Mouse (Mus musculus): ENCODE results near the gene Gpatch11. TPM values are rescaled to one million over a fixed set of nuclear protein-coding genes. Genes with fewer than 3 reads are reported as not detected.

Gene Gpatch11
- polyA plus RNA-seq, 1 experiment from 2014 or later: 51.6 TPM

DNA sequence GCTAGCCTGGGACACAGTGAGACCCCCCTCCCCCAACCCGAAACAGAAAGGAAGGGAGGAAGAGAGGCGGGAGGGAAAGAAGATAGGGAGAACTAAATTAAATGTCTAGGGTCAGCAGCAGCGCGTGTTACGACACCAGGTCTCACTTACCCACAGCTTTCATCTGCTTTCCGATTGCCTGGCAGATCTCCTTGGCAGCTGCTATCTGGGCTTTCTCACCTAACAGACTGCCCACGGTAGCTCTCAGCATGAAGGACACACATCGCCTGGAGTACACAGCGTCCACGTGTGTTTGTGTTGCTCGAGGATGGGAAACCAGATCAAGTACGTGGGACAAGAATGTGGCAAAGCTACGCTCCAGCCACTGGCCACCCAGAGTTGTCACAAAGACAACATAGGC lies 11.0 kb upstream of the Gpatch11 start:
- H3K27ac ChIP-seq (ENCODE audit: low read length): no peak overlapping the region
- no peaks in the 10 kb centered on the region for H3K27me3 ChIP-seq (ENCODE audit: control insufficient read depth, insufficient read depth, low read depth, low read length)
- H3K36me3 ChIP-seq (ENCODE audit: control insufficient read depth, insufficient read depth, low read length): peaks cover 35% of the 10 kb centered on the region
- ATAC-seq: no peak
- H3K9me3 ChIP-seq (replicated peaks; ENCODE audit: control insufficient read depth, low read length, poor library complexity, severe bottlenecking): no peaks in the 10 kb centered on the region
- 95% methylated on average over 13 of the region's 13 CpGs for WGBS
- no peaks in the 10 kb centered on the region for H3K4me1 ChIP-seq (ENCODE audit: control insufficient read depth, insufficient read depth, low read length)
- no peak overlapping the region for H3K9ac ChIP-seq (ENCODE audit: low read depth, low read length)
- no peak overlapping the region for H3K4me2 ChIP-seq (ENCODE audit: low read length)
- H3K4me3 ChIP-seq (ENCODE audit: low read depth, low read length): no peak overlapping the region

DNA sequence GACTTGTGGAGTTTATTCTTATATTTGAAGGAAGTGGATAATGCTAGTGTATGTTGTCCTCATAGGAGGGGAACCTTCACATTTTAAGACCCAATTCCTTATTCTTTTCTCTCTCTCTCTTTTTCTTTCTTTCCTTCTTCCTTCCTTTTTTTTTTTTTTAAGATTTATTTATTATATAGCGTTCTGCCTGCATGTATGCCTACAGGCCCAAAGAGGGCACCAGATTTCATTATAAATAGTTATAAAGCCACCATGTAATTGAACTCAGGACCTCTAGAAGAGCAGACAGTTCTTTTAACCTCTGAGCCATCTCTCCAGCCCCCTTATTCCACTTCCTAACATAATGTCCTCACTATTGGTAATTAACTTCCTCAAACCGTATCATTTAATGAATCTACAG lies 689 bp downstream of the Gpatch11 start:
- H3K27ac ChIP-seq (ENCODE audit: low read length): peak overlapping the region; percentile 87
- no peaks in the 10 kb centered on the region for H3K9me3 ChIP-seq (replicated peaks; ENCODE audit: control insufficient read depth, low read length, poor library complexity, severe bottlenecking)
- WGBS: 26% methylated on average over 2 of the region's 2 CpGs
- H3K4me1 ChIP-seq (ENCODE audit: control insufficient read depth, insufficient read depth, low read length): peaks cover 21% of the 10 kb centered on the region
- H3K27me3 ChIP-seq (ENCODE audit: control insufficient read depth, insufficient read depth, low read depth, low read length): no peaks in the 10 kb centered on the region
- peak overlapping the region; percentile 74 for H3K9ac ChIP-seq (ENCODE audit: low read depth, low read length)
- H3K4me3 ChIP-seq (ENCODE audit: low read depth, low read length): peak overlapping the region; percentile 89
- no peak for ATAC-seq
- peak overlapping the region; percentile 94 for H3K4me2 ChIP-seq (ENCODE audit: low read length)
- peaks cover 9% of the 10 kb centered on the region for H3K36me3 ChIP-seq (ENCODE audit: control insufficient read depth, insufficient read depth, low read length)

DNA sequence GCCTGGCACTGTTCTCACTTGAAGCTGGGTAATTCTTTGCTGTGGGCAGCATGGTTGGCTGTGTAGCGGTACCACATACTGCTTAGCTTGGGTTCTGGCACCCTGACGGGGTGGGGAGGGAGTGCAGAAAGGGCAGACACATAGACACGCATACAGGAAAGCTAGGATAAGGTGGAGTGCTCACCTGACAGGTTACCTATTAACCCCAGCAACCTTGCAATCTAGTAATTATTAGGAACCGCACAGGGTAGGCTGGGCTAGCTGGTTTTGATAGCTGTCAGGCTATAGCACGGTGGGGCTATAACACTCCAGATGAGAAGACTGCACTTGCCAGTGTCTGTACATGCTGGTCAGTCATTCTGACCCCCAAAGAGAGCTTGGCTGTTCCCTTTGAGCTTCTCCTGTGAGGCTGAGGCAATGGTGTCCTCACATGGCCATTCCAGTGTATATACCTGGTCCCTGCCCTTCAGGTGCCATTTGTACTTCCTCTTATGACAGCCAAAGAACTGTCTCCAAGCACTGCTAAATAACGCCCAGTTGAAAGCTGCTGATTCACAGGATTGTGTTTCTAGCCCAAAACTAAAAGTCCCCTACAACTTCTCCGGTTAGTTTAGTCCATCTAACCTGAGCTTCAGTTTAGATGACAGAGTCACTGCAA lies 7.0 kb downstream of the Gpatch11 start:
- Histone ChIP-seq H3K4me1 (ENCODE audit: control insufficient read depth, insufficient read depth, low read length) (no peaks in the 10 kb centered on the region), H3K27ac (ENCODE audit: low read length) (no peak overlapping the region), H3K36me3 (ENCODE audit: control insufficient read depth, insufficient read depth, low read length) (peaks cover 43% of the 10 kb centered on the region), H3K4me2 (ENCODE audit: low read length) (no peak overlapping the region), H3K9me3 (replicated peaks; ENCODE audit: control insufficient read depth, low read length, poor library complexity, severe bottlenecking) (no peaks in the 10 kb centered on the region), H3K27me3 (ENCODE audit: control insufficient read depth, insufficient read depth, low read depth, low read length) (no peaks in the 10 kb centered on the region), H3K4me3 (ENCODE audit: low read depth, low read length) (no peak overlapping the region), H3K9ac (ENCODE audit: low read depth, low read length) (no peak overlapping the region)
- WGBS: 97% methylated on average over 7 of the region's 7 CpGs
- ATAC-seq: no peak

DNA sequence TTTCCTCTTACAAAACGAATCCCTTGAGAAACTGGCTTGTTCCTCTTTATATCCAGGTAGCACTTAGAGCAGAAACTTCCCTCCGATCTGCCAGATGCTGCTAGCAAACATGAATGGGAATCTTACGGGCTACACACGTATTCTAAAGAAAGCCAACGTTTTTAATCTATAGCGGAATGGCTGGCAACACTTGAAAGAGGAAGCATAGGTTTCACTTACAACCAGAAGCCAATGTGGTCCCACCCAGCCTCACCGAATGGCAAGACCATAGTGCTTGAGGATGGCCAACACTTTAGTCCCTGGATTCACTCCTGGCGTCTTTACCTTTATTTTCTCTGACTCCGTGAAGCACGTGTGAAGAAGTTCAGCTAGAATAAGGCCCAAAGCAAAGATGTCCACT lies 20.9 kb downstream of the Gpatch11 start:
- no peak for ATAC-seq
- no peak overlapping the region for H3K4me3 ChIP-seq (ENCODE audit: low read depth, low read length)
- 88% methylated on average over 10 of the region's 10 CpGs for WGBS

DNA sequence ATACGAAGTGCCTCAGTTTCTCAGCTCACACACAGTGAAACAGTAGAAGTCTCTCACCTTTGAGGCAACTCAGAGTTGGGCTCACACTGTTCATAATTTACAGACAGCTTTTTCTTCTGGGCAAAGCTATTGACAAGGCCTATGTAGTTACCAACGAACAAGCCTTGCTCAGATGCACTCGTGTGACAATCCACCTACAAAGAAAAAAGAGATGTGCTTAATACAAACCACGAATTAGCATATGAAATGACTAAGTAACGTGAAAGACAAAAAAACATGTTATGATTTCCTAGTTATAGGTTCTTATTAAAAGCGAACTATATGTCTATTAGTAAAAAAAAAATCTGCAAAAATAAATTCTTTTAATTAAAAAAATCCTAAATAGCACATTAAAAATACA lies 38.5 kb downstream of the Gpatch11 start:
- Histone ChIP-seq H3K9ac (ENCODE audit: low read depth, low read length) (no peak overlapping the region), H3K4me1 (ENCODE audit: control insufficient read depth, insufficient read depth, low read length) (no peaks in the 10 kb centered on the region), H3K27me3 (ENCODE audit: control insufficient read depth, insufficient read depth, low read depth, low read length) (no peaks in the 10 kb centered on the region), H3K27ac (ENCODE audit: low read length) (no peak overlapping the region), H3K9me3 (replicated peaks; ENCODE audit: control insufficient read depth, low read length, poor library complexity, severe bottlenecking) (no peaks in the 10 kb centered on the region), H3K4me2 (ENCODE audit: low read length) (no peak overlapping the region), H3K36me3 (ENCODE audit: control insufficient read depth, insufficient read depth, low read length) (no peaks in the 10 kb centered on the region), H3K4me3 (ENCODE audit: low read depth, low read length) (no peak overlapping the region)
- no peak for ATAC-seq
- WGBS: 85% methylated on average over 6 of the region's 6 CpGs

More for the DNA sequence above, 20.9 kb downstream of the Gpatch11 start:
- no peaks in the 10 kb centered on the region for H3K27me3 ChIP-seq (ENCODE audit: control insufficient read depth, insufficient read depth, low read depth, low read length)
- peaks cover 3% of the 10 kb centered on the region; the same call in 1 of the 2 replicates for H3K36me3 ChIP-seq (ENCODE audit: control insufficient read depth, insufficient read depth, low read length)
- no peaks in the 10 kb centered on the region for H3K4me1 ChIP-seq (ENCODE audit: control insufficient read depth, insufficient read depth, low read length)
- H3K27ac ChIP-seq (ENCODE audit: low read length): no peak overlapping the region
- no peak overlapping the region for H3K4me2 ChIP-seq (ENCODE audit: low read length)
- no peaks in the 10 kb centered on the region for H3K9me3 ChIP-seq (replicated peaks; ENCODE audit: control insufficient read depth, low read length, poor library complexity, severe bottlenecking)
- no peak overlapping the region for H3K9ac ChIP-seq (ENCODE audit: low read depth, low read length)

DNA sequence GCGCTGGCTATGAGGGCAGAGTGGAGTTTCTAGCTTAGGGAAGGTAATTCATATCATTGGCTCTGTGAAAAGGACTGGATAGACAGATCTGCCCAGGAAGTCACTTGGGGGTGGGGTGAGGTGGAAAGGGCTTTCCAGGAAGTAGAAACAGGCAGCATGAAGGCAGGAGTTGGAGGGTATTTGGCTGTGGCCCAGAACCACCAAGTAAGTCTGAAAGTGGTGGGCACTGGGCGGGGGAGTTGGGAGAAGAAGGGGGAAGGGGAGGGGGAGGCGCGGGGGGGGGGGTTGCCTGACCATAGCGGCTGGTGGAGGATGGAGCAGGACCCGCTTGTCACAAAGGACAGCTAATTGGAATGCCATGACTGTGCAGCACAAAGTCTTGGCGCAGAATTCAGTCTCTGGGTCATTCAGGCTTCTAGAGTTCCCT lies 46.5 kb downstream of the Gpatch11 start:
- no peak overlapping the region for H3K27ac ChIP-seq (ENCODE audit: low read length)
- H3K27me3 ChIP-seq (ENCODE audit: control insufficient read depth, insufficient read depth, low read depth, low read length): no peaks in the 10 kb centered on the region
- H3K9ac ChIP-seq (ENCODE audit: low read depth, low read length): peak overlapping the region; percentile 51
- no peaks in the 10 kb centered on the region for H3K9me3 ChIP-seq (replicated peaks; ENCODE audit: control insufficient read depth, low read length, poor library complexity, severe bottlenecking)
- H3K4me3 ChIP-seq (ENCODE audit: low read depth, low read length): peak overlapping the region; percentile 41
- H3K4me2 ChIP-seq (ENCODE audit: low read length): peak overlapping the region; percentile 81
- peaks cover 3% of the 10 kb centered on the region; the same call in 1 of the 2 replicates for H3K4me1 ChIP-seq (ENCODE audit: control insufficient read depth, insufficient read depth, low read length)
- H3K36me3 ChIP-seq (ENCODE audit: control insufficient read depth, insufficient read depth, low read length): no peaks in the 10 kb centered on the region
- WGBS: 11% methylated on average over 5 of the region's 7 CpGs
- ATAC-seq: peak; percentile 75

DNA sequence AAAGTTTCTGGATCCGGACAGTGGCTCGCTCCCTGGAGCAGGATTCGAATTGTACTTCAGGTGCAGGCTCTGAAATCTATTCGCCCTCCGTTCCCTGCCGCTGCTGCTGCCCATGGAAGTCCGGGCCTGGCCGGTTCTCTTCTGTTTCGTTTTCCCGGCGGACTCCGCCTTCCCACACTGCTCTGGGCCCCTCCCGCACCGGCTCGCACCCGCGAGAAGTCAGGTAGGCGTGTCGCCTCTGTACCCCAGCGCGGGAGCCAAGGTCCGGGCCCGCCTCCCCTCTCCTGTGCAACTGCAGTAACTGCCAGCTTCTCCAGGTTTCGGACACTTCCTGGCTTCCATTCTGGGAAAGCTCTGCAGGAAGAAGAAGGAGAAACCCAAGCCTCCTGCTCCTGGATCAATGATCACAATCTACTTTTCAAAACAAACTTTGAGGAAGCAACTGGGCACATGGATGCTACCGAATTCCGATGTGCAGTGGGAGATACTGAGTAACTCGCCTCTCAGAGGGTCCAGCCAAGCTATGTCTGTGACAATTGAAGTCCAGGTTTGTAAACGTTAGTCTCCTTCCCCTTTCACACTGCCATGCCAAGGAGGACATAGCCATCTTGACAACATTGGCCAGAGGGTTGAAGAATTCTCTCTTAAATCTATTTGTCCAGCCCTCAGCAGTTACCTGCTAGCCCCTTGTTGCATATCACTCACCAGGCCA lies 47.2 kb downstream of the Gpatch11 start, which contains the start of gene Eif2ak2:
Gene Eif2ak2 (minus strand): TSS at position 173 of the 712 bp plus-strand sequence.
- WGBS: 3% methylated on average over 28 of the region's 28 CpGs
- no peak within 1 kb of the TSS for H3K27ac ChIP-seq (ENCODE audit: low read length)
- no peaks in the 10 kb centered on the region for H3K27me3 ChIP-seq (ENCODE audit: control insufficient read depth, insufficient read depth, low read depth, low read length)
- H3K4me3 ChIP-seq (ENCODE audit: low read depth, low read length): peak within 1 kb of the TSS; percentile 41
- no peaks in the 10 kb centered on the region for H3K36me3 ChIP-seq (ENCODE audit: control insufficient read depth, insufficient read depth, low read length)
- peak within 1 kb of the TSS; percentile 51 for H3K9ac ChIP-seq (ENCODE audit: low read depth, low read length)
- H3K4me1 ChIP-seq (ENCODE audit: control insufficient read depth, insufficient read depth, low read length): peaks cover 3% of the 10 kb centered on the region; the same call in 1 of the 2 replicates
- ATAC-seq: peak; percentile 87
- no peaks in the 10 kb centered on the region for H3K9me3 ChIP-seq (replicated peaks; ENCODE audit: control insufficient read depth, low read length, poor library complexity, severe bottlenecking)
- peak within 1 kb of the TSS; percentile 81 for H3K4me2 ChIP-seq (ENCODE audit: low read length)

DNA sequence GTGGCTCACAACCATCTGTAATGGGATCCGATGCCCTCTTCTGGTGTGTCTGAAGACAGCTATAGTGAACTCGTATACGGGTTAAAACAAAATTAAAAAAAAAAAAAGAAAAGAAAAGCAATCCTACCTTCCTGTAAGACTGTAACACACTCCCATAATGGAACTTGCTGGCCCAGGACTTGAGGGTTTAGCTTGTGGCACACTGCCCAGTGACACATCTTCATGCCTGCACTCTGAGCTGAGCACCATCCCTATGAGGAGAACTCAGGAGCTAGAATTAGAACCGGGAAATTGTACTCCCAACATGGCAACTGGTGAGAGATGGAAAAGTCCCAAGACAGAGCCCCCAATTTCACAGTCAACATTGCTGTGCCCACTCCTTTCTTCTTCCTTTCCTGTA lies 47.9 kb downstream of the Gpatch11 start:
- no peak for ATAC-seq
- Histone ChIP-seq H3K27me3 (ENCODE audit: control insufficient read depth, insufficient read depth, low read depth, low read length) (no peaks in the 10 kb centered on the region), H3K4me2 (ENCODE audit: low read length) (no peak overlapping the region), H3K27ac (ENCODE audit: low read length) (no peak overlapping the region), H3K4me3 (ENCODE audit: low read depth, low read length) (no peak overlapping the region), H3K4me1 (ENCODE audit: control insufficient read depth, insufficient read depth, low read length) (peaks cover 3% of the 10 kb centered on the region; the same call in 1 of the 2 replicates), H3K9ac (ENCODE audit: low read depth, low read length) (no peak overlapping the region), H3K36me3 (ENCODE audit: control insufficient read depth, insufficient read depth, low read length) (no peaks in the 10 kb centered on the region), H3K9me3 (replicated peaks; ENCODE audit: control insufficient read depth, low read length, poor library complexity, severe bottlenecking) (no peaks in the 10 kb centered on the region)
- 94% methylated on average over 4 of the region's 4 CpGs for WGBS

All from midbrain, embryonic 16.5 days (tissue).